Mouse (Mus musculus): ENCODE data around the gene Lhpp. TPM values are rescaled to one million over a fixed set of nuclear protein-coding genes. Genes with fewer than 3 reads are reported as not detected.
A peak's percentile ranks its signal among the peaks of the same experiment; 100 is the strongest.

The Lhpp gene
- polyA plus RNA-seq, 1 experiment from 2014 or later: 47.8 TPM

- Histone ChIP-seq H3K27ac (ENCODE audit: low read length) (peak within 1 kb of the TSS; percentile 99), H3K36me3 (ENCODE audit: control insufficient read depth, insufficient read depth, low read length) (no peaks in the 10 kb centered on the region), H3K9me3 (ENCODE audit: control insufficient read depth, low read length) (no peaks in the 10 kb centered on the region), H3K4me2 (ENCODE audit: low read depth, low read length) (peak within 1 kb of the TSS; percentile 68), H3K4me1 (ENCODE audit: control insufficient read depth, insufficient read depth, low read length) (peaks cover 22% of the 10 kb centered on the region), H3K27me3 (replicated peaks; ENCODE audit: control insufficient read depth, insufficient read depth, low read length) (no peaks in the 10 kb centered on the region), H3K4me3 (ENCODE audit: low read length) (peak within 1 kb of the TSS; percentile 79), H3K9ac (ENCODE audit: low read depth, low read length) (peak within 1 kb of the TSS; percentile 92)
- peak; percentile 91 for ATAC-seq
- WGBS: under 1% methylated on average over 49 of the region's 49 CpGs
Observed at GRCm38 (mm10) chr7:132576116-132576650, 34.3 kb upstream of the Lhpp start, which contains the start of gene Oat. Gene Oat, minus strand, starts transcription at chr7:132576398.

- no peaks in the 10 kb centered on the region for H3K36me3 ChIP-seq (ENCODE audit: control insufficient read depth, insufficient read depth, low read length)
- peak overlapping the region; percentile 92 for H3K9ac ChIP-seq (ENCODE audit: low read depth, low read length)
- H3K27ac ChIP-seq (ENCODE audit: low read length): peak overlapping the region; percentile 99
- peaks cover 26% of the 10 kb centered on the region for H3K4me1 ChIP-seq (ENCODE audit: control insufficient read depth, insufficient read depth, low read length)
- H3K4me3 ChIP-seq (ENCODE audit: low read length): peak overlapping the region; percentile 79
- H3K27me3 ChIP-seq (replicated peaks; ENCODE audit: control insufficient read depth, insufficient read depth, low read length): no peaks in the 10 kb centered on the region
- WGBS: 45% methylated on average over 4 of the region's 4 CpGs
- no peaks in the 10 kb centered on the region for H3K9me3 ChIP-seq (ENCODE audit: control insufficient read depth, low read length)
- peak overlapping the region; percentile 67 for H3K4me2 ChIP-seq (ENCODE audit: low read depth, low read length)
- ATAC-seq: no peak
Observed at GRCm38 (mm10) chr7:132576891-132577290, 33.5 kb upstream of the Lhpp start.

GRCm38 (mm10) chr7:132580511-132580910, 29.9 kb upstream of the Lhpp start:
- Histone ChIP-seq H3K4me2 (ENCODE audit: low read depth, low read length) (peak overlapping the region; percentile 47), H3K9ac (ENCODE audit: low read depth, low read length) (peak overlapping the region; percentile 51), H3K9me3 (ENCODE audit: control insufficient read depth, low read length) (no peaks in the 10 kb centered on the region), H3K27ac (ENCODE audit: low read length) (peak overlapping the region; percentile 93), H3K27me3 (replicated peaks; ENCODE audit: control insufficient read depth, insufficient read depth, low read length) (no peaks in the 10 kb centered on the region), H3K36me3 (ENCODE audit: control insufficient read depth, insufficient read depth, low read length) (no peaks in the 10 kb centered on the region), H3K4me3 (ENCODE audit: low read length) (peak overlapping the region; percentile 21), H3K4me1 (ENCODE audit: control insufficient read depth, insufficient read depth, low read length) (peaks cover 28% of the 10 kb centered on the region)
- 58% methylated on average over 6 of the region's 6 CpGs for WGBS
- ATAC-seq: peak; percentile 66

- Histone ChIP-seq H3K9me3 (ENCODE audit: control insufficient read depth, low read length) (no peaks in the 10 kb centered on the region), H3K4me2 (ENCODE audit: low read depth, low read length) (no peak overlapping the region), H3K27me3 (replicated peaks; ENCODE audit: control insufficient read depth, insufficient read depth, low read length) (no peaks in the 10 kb centered on the region), H3K4me3 (ENCODE audit: low read length) (no peak overlapping the region), H3K27ac (ENCODE audit: low read length) (peak overlapping the region; percentile 93), H3K9ac (ENCODE audit: low read depth, low read length) (no peak overlapping the region), H3K36me3 (ENCODE audit: control insufficient read depth, insufficient read depth, low read length) (no peaks in the 10 kb centered on the region), H3K4me1 (ENCODE audit: control insufficient read depth, insufficient read depth, low read length) (peaks cover 28% of the 10 kb centered on the region)
- WGBS: 67% methylated on average over 2 of the region's 2 CpGs
- ATAC-seq: no peak
Observed at GRCm38 (mm10) chr7:132581441-132581840, 29.0 kb upstream of the Lhpp start.

- 45% methylated on average over 3 of the region's 3 CpGs for WGBS
- ATAC-seq: peak; percentile 66
- Histone ChIP-seq H3K36me3 (ENCODE audit: control insufficient read depth, insufficient read depth, low read length) (no peaks in the 10 kb centered on the region), H3K4me3 (ENCODE audit: low read length) (no peak overlapping the region), H3K4me2 (ENCODE audit: low read depth, low read length) (no peak overlapping the region), H3K27me3 (replicated peaks; ENCODE audit: control insufficient read depth, insufficient read depth, low read length) (no peaks in the 10 kb centered on the region), H3K9ac (ENCODE audit: low read depth, low read length) (no peak overlapping the region), H3K27ac (ENCODE audit: low read length) (peak overlapping the region; percentile 55; the same call in 1 of the 2 replicates), H3K9me3 (ENCODE audit: control insufficient read depth, low read length) (no peaks in the 10 kb centered on the region), H3K4me1 (ENCODE audit: control insufficient read depth, insufficient read depth, low read length) (peaks cover 11% of the 10 kb centered on the region)
Observed at GRCm38 (mm10) chr7:132585695-132586491, 24.5 kb upstream of the Lhpp start.

GRCm38 (mm10) chr7:132587167-132587566, 23.3 kb upstream of the Lhpp start:
- no peak overlapping the region for H3K4me2 ChIP-seq (ENCODE audit: low read depth, low read length)
- H3K27me3 ChIP-seq (replicated peaks; ENCODE audit: control insufficient read depth, insufficient read depth, low read length): no peaks in the 10 kb centered on the region
- no peak overlapping the region for H3K9ac ChIP-seq (ENCODE audit: low read depth, low read length)
- no peak overlapping the region for H3K4me3 ChIP-seq (ENCODE audit: low read length)
- ATAC-seq: peak; percentile 50
- peaks cover 7% of the 10 kb centered on the region for H3K4me1 ChIP-seq (ENCODE audit: control insufficient read depth, insufficient read depth, low read length)
- no peaks in the 10 kb centered on the region for H3K36me3 ChIP-seq (ENCODE audit: control insufficient read depth, insufficient read depth, low read length)
- no peaks in the 10 kb centered on the region for H3K9me3 ChIP-seq (ENCODE audit: control insufficient read depth, low read length)
- H3K27ac ChIP-seq (ENCODE audit: low read length): peak overlapping the region; percentile 69
- 30% methylated on average over 5 of the region's 5 CpGs for WGBS

GRCm38 (mm10) chr7:132589610-132590009, 20.8 kb upstream of the Lhpp start:
- Histone ChIP-seq H3K36me3 (ENCODE audit: control insufficient read depth, insufficient read depth, low read length) (no peaks in the 10 kb centered on the region), H3K4me3 (ENCODE audit: low read length) (no peak overlapping the region), H3K27ac (ENCODE audit: low read length) (peak overlapping the region; percentile 35; the same call in 1 of the 2 replicates), H3K9ac (ENCODE audit: low read depth, low read length) (no peak overlapping the region), H3K4me1 (ENCODE audit: control insufficient read depth, insufficient read depth, low read length) (0 out of 2 replicates have a peak, but pooled peaks cover 2% of the 10 kb centered on the region), H3K27me3 (replicated peaks; ENCODE audit: control insufficient read depth, insufficient read depth, low read length) (no peaks in the 10 kb centered on the region), H3K4me2 (ENCODE audit: low read depth, low read length) (no peak overlapping the region), H3K9me3 (ENCODE audit: control insufficient read depth, low read length) (no peaks in the 10 kb centered on the region)
- 43% methylated on average over 5 of the region's 5 CpGs for WGBS
- ATAC-seq: peak; percentile 75

GRCm38 (mm10) chr7:132593762-132594161, 16.7 kb upstream of the Lhpp start:
- no peaks in the 10 kb centered on the region for H3K36me3 ChIP-seq (ENCODE audit: control insufficient read depth, insufficient read depth, low read length)
- no peaks in the 10 kb centered on the region for H3K9me3 ChIP-seq (ENCODE audit: control insufficient read depth, low read length)
- H3K27ac ChIP-seq (ENCODE audit: low read length): no peak overlapping the region
- H3K27me3 ChIP-seq (replicated peaks; ENCODE audit: control insufficient read depth, insufficient read depth, low read length): peaks cover 18% of the 10 kb centered on the region
- ATAC-seq: no peak
- 71% methylated on average over 2 of the region's 2 CpGs for WGBS
- H3K4me2 ChIP-seq (ENCODE audit: low read depth, low read length): no peak overlapping the region
- peaks cover 16% of the 10 kb centered on the region for H3K4me1 ChIP-seq (ENCODE audit: control insufficient read depth, insufficient read depth, low read length)
- H3K4me3 ChIP-seq (ENCODE audit: low read length): no peak overlapping the region
- no peak overlapping the region for H3K9ac ChIP-seq (ENCODE audit: low read depth, low read length)

- H3K9ac ChIP-seq (ENCODE audit: low read depth, low read length): no peak overlapping the region
- ATAC-seq: no peak
- H3K4me2 ChIP-seq (ENCODE audit: low read depth, low read length): no peak overlapping the region
- H3K27ac ChIP-seq (ENCODE audit: low read length): no peak overlapping the region
- H3K4me3 ChIP-seq (ENCODE audit: low read length): no peak overlapping the region
- no peaks in the 10 kb centered on the region for H3K36me3 ChIP-seq (ENCODE audit: control insufficient read depth, insufficient read depth, low read length)
- peaks cover 23% of the 10 kb centered on the region for H3K27me3 ChIP-seq (replicated peaks; ENCODE audit: control insufficient read depth, insufficient read depth, low read length)
- peaks cover 22% of the 10 kb centered on the region for H3K4me1 ChIP-seq (ENCODE audit: control insufficient read depth, insufficient read depth, low read length)
- no peaks in the 10 kb centered on the region for H3K9me3 ChIP-seq (ENCODE audit: control insufficient read depth, low read length)
- WGBS: 89% methylated on average over 2 of the region's 2 CpGs
Observed at GRCm38 (mm10) chr7:132594325-132594724, 16.1 kb upstream of the Lhpp start.
